Mouse (Mus musculus) hindbrain, embryonic 12.5 days (tissue): ENCODE results near the gene Ermap. TPM values are rescaled to one million over a fixed set of nuclear protein-coding genes. Genes with fewer than 3 reads are reported as not detected.

Source experiments
- ATAC-seq: fragments of 200-750 bp; cut with Nextera tagmentation; 2 replicates; pipeline ENCODE4 v1.8.0; 2017; ENCODE audit warnings: moderate TSS enrichment; ENCODE audit not compliant: low FRiP score
- H3K27ac ChIP-seq: fragments of 300-500 bp; sonication (generic); 2 replicates; pipeline ENCODE4 v1.5.1; 2016; ENCODE audit warnings: mild to moderate bottlenecking
- H3K27me3 ChIP-seq: fragments of 300-500 bp; sonication (generic); 2 replicates; pipeline ENCODE4 v1.6.1; 2016; ENCODE audit warnings: mild to moderate bottlenecking
- H3K36me3 ChIP-seq: fragments of 300-500 bp; sonication (generic); 2 replicates; pipeline ENCODE4 v1.6.1; 2016; ENCODE audit warnings: mild to moderate bottlenecking
- H3K4me1 ChIP-seq: fragments of 300-500 bp; sonication (generic); 2 replicates; pipeline ENCODE4 v1.6.1; 2016
- H3K4me2 ChIP-seq: fragments of 300-500 bp; sonication (generic); replicated peaks from 2 replicates; pipeline ENCODE4 v1.6.1; 2016; ENCODE audit warnings: mild to moderate bottlenecking
- H3K4me3 ChIP-seq: fragments of 300-500 bp; sonication (generic); 2 replicates; pipeline ENCODE4 v1.5.1; 2016; ENCODE audit warnings: mild to moderate bottlenecking
- H3K9ac ChIP-seq: fragments of 300-500 bp; sonication (generic); 2 replicates; pipeline ENCODE4 v1.6.1; 2016; ENCODE audit warnings: mild to moderate bottlenecking, moderate library complexity
- H3K9me3 ChIP-seq: fragments of 300-500 bp; sonication (generic); replicated peaks from 2 replicates; pipeline ENCODE4 v1.6.1; 2016; ENCODE audit warnings: mild to moderate bottlenecking
- WGBS: fragments of 180-500 bp; shearing (Covaris S2); methylation state at CpG from one replicate; pipeline ENCODE4 v1.1.7; 2016; 5-methylcytosine and 5-hydroxymethylcytosine counted together
- polyA plus RNA-seq: library from polyadenylated mRNA; unstranded; fragments of >200 nt; fragmentation: Nextera tagmentation; extraction: Ambion mirVana; gene quantifications from 2 replicates; pipeline ENCODE4 v1.2.1, GENCODE M21; 2016

The Ermap gene
- polyA plus RNA-seq, result 7.4 and 7.9 TPM in 2 replicates

DNA sequence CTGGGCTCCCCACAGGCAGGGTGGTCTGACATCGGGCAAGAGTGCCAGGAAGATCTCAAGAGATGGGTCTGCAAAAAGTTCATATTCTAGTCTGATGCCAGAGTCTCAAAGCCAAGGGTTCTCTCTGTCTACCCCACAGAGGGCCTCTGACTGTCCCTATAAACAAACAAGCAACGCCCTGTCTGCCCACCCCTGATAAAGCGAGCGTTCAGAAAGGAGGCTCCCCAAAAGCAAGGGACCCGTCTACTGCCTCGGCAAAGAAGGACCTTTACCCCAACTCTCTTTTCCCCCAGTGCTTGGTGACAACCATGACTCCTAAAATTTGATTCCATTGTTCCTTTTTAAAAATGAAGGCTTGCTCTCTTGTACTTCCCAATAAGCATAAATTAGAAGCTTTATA lies at the start of gene Ermap:
Gene Ermap, minus strand, starts transcription at position 148 of the 400 bp plus-strand sequence.
- Histone ChIP-seq H3K27ac (no peak within 1 kb of the TSS), H3K9me3 (no peaks in the 10 kb centered on the region), H3K36me3 (no peaks in the 10 kb centered on the region), H3K9ac (no peak within 1 kb of the TSS), H3K4me2 (no peak within 1 kb of the TSS), H3K4me1 (no peaks in the 10 kb centered on the region), H3K4me3 (no peak within 1 kb of the TSS), H3K27me3 (no peaks in the 10 kb centered on the region)
- WGBS, result 54% methylated on average over 6 of the region's 6 CpGs
- ATAC-seq, result no peak

DNA sequence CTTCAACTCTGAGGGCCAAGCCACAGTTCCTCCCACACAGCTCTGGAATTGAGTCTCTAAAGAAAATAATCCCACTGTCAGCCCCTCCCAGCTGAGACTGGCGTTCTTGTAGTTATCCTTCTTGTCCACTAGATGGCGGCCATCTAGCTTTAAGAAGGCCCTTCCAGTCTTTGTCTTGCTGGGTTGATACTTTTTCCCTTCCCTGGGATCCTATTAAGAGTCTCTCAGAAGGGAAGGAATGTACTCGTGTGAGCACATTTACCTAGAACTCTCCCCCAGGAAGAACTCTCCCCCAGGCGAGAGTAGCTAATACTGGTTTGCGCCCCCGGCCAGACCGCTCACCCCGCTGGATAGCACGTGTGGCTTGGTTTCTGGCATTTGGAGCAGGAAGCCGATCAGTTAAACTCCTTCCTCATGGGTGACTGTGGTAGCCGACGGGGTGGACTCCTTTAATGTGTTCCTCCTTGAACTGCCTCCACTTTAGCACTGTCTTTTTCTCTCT lies 49.4 kb upstream of the Ermap start:
- peak; percentile 44 for ATAC-seq
- peak overlapping the region; percentile 73; the same call in 1 of the 2 replicates for H3K27ac ChIP-seq
- H3K9me3 ChIP-seq, result no peaks in the 10 kb centered on the region
- H3K9ac ChIP-seq, result peak overlapping the region; percentile 18; the same call in 1 of the 2 replicates
- WGBS, result 46% methylated on average over 12 of the region's 12 CpGs
- peaks cover 37% of the 10 kb centered on the region for H3K36me3 ChIP-seq
- H3K4me3 ChIP-seq, result no peak overlapping the region
- H3K4me2 ChIP-seq, result peak overlapping the region; percentile 13; the same call in 1 of the 2 replicates
- no peaks in the 10 kb centered on the region for H3K27me3 ChIP-seq
- H3K4me1 ChIP-seq, result peaks cover 6% of the 10 kb centered on the region; the same call in 1 of the 2 replicates

DNA sequence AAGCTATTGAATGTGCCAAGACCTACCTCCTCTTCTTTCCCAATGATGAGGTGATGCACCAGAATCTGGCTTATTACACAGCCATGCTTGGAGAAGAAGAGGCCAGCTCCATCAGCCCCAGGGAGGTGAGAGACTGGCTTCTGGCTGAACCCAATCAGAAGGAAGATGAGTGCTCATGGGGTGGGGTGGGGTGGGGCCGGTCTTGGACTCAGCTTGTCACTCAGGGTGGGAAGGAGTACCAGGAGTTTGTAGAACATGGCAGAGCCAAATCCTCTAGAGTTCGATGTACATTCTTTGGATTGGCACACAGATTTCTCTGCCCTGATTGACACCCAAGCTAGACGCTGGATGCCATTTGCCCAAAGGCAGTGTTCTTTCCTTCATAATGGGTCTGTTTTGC lies 48.9 kb upstream of the Ermap start:
- 85% methylated on average over 3 of the region's 3 CpGs for WGBS
- Histone ChIP-seq H3K4me1 (peaks cover 10% of the 10 kb centered on the region; the same call in 1 of the 2 replicates), H3K4me3 (no peak overlapping the region), H3K9me3 (no peaks in the 10 kb centered on the region), H3K27me3 (no peaks in the 10 kb centered on the region), H3K4me2 (no peak overlapping the region), H3K27ac (no peak overlapping the region), H3K9ac (no peak overlapping the region), H3K36me3 (peaks cover 31% of the 10 kb centered on the region)
- ATAC-seq, result peak; percentile 33; the same call in 1 of the 2 replicates

DNA sequence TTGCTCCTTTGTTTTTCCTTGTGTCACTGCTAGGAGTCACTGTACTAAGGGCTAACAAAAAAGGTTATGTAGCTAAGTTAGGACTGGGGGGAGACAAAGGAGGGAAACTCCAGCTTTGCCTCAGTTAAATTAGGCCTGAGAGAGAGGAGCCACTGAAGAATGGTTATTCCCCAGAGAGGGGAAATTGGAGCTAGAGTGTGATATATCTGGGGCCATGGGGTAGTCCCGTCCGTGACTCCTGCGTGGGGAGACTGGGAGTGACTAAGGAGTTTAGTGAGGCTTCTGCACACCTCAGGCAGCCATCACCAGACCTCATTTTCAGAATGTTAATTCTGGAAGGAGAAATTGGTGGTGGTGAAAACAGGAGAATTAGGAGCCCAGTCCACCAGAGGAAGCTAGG lies 44.5 kb upstream of the Ermap start:
- H3K4me3 ChIP-seq, result peak overlapping the region; percentile 92
- WGBS, result 62% methylated on average over 3 of the region's 3 CpGs
- H3K27ac ChIP-seq, result no peak overlapping the region
- no peaks in the 10 kb centered on the region for H3K9me3 ChIP-seq
- ATAC-seq, result no peak
- H3K9ac ChIP-seq, result peak overlapping the region; percentile 84; the same call in 1 of the 2 replicates
- no peaks in the 10 kb centered on the region for H3K27me3 ChIP-seq
- peaks cover 5% of the 10 kb centered on the region for H3K36me3 ChIP-seq
- H3K4me1 ChIP-seq, result peaks cover 16% of the 10 kb centered on the region
- peak overlapping the region; percentile 98 for H3K4me2 ChIP-seq

DNA sequence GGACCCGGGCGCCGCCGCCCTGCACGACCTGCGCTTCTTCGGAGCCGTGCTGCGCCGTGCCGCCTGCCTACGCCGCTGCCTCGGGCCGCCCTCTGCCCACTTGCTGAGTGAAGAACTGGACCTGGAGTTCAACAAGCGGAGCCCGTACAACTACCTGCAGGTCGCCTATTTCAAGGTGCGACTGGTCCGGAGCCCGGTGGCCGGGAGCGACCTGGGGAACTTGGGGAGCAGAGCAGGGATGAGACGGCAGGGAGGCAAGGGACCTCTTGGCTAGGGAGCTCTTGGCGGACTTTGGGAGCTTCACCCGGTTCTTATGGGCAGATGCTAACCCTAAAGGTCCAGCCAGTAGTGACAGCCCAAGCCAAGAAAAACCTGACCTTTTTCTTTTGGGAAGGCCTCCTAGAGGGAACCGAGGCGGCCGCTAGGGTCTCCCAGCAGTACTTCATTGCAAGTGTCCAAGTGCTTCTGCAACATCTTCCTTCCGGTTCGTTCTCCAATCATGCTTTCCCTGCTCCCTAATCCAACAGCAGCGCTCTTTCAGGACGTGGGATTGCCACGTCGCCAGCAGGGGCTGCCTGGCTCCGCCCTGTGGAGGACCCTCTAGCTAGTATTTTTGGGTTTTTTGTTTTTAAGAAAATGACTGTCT lies 43.6 kb upstream of the Ermap start:
- H3K27me3 ChIP-seq, result no peaks in the 10 kb centered on the region
- peaks cover 8% of the 10 kb centered on the region for H3K36me3 ChIP-seq
- WGBS, result under 1% methylated on average over 36 of the region's 36 CpGs
- H3K4me3 ChIP-seq, result peak overlapping the region; percentile 92
- peak overlapping the region; percentile 98 for H3K4me2 ChIP-seq
- peak overlapping the region; percentile 55; the same call in 1 of the 2 replicates for H3K27ac ChIP-seq
- peak; percentile 56; the same call in 1 of the 2 replicates for ATAC-seq
- peaks cover 15% of the 10 kb centered on the region for H3K4me1 ChIP-seq
- no peaks in the 10 kb centered on the region for H3K9me3 ChIP-seq
- H3K9ac ChIP-seq, result peak overlapping the region; percentile 84

DNA sequence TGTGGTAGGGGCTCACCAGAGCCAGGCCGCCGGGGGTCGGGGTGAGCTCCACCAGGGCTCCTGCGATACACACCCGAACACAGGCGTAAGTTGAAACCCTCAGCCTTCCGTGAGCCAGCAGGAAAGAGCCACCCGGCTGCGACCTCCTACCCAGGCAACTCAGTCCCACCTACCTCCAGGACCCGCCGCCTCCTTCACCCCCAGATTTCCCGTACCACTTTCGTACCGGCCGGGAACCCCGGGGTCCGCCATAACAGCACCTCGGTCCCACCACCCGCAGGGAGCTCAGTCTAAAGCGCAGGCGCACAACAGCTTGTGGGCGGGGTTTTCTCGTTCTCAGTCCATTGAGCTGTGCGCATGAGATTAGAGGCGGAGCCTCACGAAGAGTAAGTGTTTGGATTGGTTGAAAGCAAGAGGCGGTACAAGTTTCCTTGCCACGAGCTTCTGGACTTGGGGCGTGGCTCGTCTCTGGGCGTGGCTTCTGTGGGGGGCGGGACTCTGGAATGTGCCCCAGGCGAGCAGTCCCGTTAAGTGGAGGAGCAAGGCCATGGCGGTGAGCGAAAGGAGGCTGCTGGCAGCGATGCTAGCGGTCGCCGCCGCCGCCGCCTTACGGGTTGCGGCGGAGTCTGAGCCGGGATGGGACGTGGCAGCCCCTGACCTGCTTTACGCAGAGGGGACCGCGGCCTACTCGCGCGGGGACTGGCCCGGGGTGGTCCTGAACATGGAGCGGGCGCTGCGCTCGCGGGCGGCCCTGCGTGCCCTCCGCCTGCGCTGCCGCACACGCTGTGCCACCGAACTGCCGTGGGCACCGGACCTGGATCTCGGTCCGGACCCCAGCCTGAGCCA lies 42.8 kb upstream of the Ermap start, which contains the start of the genes AU022252 and P3h1:
Gene AU022252, minus strand, starts transcription at position 303 of the 846 bp plus-strand sequence.
Gene P3h1, plus strand, starts transcription at position 506 of the 846 bp plus-strand sequence.
- Histone ChIP-seq H3K9me3 (no peaks in the 10 kb centered on the region), H3K36me3 (peaks cover 12% of the 10 kb centered on the region), H3K4me1 (peaks cover 15% of the 10 kb centered on the region), H3K9ac (peak within 1 kb of the TSS; percentile 84), H3K27ac (peak within 1 kb of the TSS; percentile 55), H3K4me2 (peak within 1 kb of the TSS; percentile 98), H3K4me3 (peak within 1 kb of the TSS; percentile 92), H3K27me3 (no peaks in the 10 kb centered on the region)
- WGBS, result 1% methylated on average over 71 of the region's 71 CpGs
- ATAC-seq, result peak; percentile 97

DNA sequence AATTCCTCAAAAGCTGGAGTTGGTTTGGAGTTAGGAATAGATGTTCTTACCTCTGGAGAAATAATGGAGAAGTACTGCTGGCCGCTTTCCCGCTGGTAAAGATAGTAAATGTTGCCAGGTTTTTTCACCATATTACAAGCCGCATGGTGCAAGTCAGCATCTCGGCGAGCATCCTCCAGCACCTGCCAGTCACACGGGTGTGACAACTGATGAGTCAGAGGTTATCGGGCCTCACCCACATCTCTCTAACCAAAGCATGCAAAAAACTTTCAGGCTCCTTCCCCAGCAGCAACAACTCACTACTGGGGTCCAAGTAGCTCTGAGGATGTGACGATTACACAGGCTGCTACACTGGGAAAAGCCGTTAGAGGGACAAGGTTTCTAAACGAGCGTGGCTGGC lies 36.9 kb upstream of the Ermap start:
- Histone ChIP-seq H3K4me2 (no peak overlapping the region), H3K27ac (no peak overlapping the region), H3K4me3 (no peak overlapping the region), H3K9me3 (no peaks in the 10 kb centered on the region), H3K9ac (no peak overlapping the region), H3K27me3 (no peaks in the 10 kb centered on the region), H3K4me1 (peaks cover 5% of the 10 kb centered on the region), H3K36me3 (peaks cover 49% of the 10 kb centered on the region)
- ATAC-seq, result no peak
- 94% methylated on average over 11 of the region's 11 CpGs for WGBS

DNA sequence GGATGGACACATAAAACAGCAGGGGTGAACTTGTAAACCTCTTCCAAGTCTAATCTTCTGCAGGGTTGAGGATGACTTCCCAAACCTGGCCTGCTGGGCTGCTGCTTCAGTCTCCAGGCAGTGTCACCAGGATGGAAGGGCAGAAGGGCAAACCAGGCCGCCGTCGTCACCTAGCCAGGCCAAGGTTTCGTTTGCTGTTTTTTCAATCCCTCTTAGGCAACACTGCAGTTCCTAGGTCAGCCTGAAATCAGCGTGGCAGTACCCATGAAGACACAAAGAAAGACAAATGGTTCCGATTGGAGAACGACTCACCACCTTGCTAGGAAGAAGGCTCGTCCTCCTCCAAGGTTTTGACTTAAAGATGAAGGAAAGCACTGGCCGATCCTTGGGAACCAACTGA lies 35.9 kb upstream of the Ermap start:
- no peak for ATAC-seq
- WGBS, result 92% methylated on average over 9 of the region's 9 CpGs
- no peak overlapping the region for H3K4me3 ChIP-seq
- no peak overlapping the region for H3K9ac ChIP-seq
- H3K27me3 ChIP-seq, result no peaks in the 10 kb centered on the region
- H3K4me1 ChIP-seq, result no peaks in the 10 kb centered on the region
- no peak overlapping the region for H3K4me2 ChIP-seq
- H3K36me3 ChIP-seq, result peaks cover 49% of the 10 kb centered on the region
- H3K9me3 ChIP-seq, result no peaks in the 10 kb centered on the region
- H3K27ac ChIP-seq, result no peak overlapping the region

DNA sequence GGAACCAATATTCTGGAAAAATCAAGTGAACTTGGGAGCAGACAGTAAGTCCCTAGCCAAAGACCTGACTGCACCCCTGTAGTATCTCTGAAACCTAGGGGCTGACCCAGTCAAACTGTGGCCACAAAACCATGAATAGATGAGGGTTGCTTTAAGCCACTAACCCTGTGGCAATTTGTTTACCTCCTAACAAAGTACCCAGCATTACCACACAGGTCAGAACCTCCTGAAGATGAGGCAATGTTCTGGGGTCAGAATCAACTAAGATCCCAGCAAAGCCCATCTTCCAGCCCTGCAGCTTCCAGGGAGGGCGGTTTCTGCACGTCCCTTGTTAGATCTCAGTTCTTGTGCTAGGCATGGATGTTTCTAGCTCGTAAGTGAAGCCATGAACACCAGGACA lies 34.7 kb upstream of the Ermap start:
- ATAC-seq, result no peak
- no peak overlapping the region for H3K9ac ChIP-seq

DNA sequence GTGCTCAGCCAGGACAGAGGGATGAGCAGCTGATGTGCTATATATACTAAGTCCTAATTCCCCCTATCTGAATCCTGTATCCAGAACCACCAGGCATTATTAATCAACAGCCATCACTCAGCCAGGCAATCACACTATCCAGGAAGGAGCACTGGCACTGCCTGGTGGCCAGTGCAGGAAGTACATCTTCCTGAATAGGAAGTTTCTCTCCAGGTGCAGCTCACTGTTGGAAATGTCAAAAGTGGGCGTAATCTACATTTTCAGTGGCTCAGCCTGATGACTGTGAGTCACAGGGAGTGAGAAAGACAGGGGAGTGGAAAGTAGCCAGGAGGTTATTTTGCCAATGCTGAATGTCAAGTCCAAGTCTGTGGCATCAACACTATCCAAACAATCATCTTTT lies 33.9 kb upstream of the Ermap start:
- H3K4me2 ChIP-seq, result no peak overlapping the region
- H3K36me3 ChIP-seq, result peaks cover 48% of the 10 kb centered on the region
- H3K27me3 ChIP-seq, result no peaks in the 10 kb centered on the region
- no peak overlapping the region for H3K9ac ChIP-seq
- 90% methylated on average over 1 of the region's 1 CpGs for WGBS
- H3K9me3 ChIP-seq, result no peaks in the 10 kb centered on the region
- H3K27ac ChIP-seq, result no peak overlapping the region
- H3K4me1 ChIP-seq, result no peaks in the 10 kb centered on the region
- no peak overlapping the region for H3K4me3 ChIP-seq
- no peak for ATAC-seq

More for the DNA sequence above, 34.7 kb upstream of the Ermap start:
- H3K4me1 ChIP-seq, result no peaks in the 10 kb centered on the region
- no peak overlapping the region for H3K4me2 ChIP-seq
- no peaks in the 10 kb centered on the region for H3K9me3 ChIP-seq
- no peaks in the 10 kb centered on the region for H3K27me3 ChIP-seq
- no peak overlapping the region for H3K4me3 ChIP-seq
- 93% methylated on average over 3 of the region's 3 CpGs for WGBS
- peaks cover 49% of the 10 kb centered on the region for H3K36me3 ChIP-seq
- H3K27ac ChIP-seq, result no peak overlapping the region

DNA sequence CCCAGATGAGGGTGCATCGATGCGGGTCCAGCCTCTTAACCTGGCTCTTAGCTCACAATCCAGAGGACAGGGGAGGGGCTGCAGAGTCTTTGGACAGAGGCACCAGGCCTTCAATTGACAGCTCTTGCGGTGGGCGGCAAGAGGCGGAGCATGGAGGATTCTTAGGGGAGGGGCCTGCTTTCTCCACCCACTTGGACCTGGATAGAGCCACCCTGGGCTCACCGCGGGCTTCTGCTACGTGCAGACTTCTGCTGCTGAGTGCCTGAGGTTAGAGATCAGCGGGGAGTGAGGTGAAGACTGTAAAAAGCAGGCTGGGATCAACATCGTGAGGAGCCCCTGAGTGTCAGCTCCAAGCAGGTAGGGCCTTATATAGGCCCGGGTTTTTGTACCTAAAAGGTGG lies 28.4 kb upstream of the Ermap start, which contains the start of gene Tmem269:
Gene Tmem269, minus strand, starts transcription at position 49 of the 400 bp plus-strand sequence.
- H3K9me3 ChIP-seq, result no peaks in the 10 kb centered on the region
- no peak within 1 kb of the TSS for H3K4me2 ChIP-seq
- no peak for ATAC-seq

DNA sequence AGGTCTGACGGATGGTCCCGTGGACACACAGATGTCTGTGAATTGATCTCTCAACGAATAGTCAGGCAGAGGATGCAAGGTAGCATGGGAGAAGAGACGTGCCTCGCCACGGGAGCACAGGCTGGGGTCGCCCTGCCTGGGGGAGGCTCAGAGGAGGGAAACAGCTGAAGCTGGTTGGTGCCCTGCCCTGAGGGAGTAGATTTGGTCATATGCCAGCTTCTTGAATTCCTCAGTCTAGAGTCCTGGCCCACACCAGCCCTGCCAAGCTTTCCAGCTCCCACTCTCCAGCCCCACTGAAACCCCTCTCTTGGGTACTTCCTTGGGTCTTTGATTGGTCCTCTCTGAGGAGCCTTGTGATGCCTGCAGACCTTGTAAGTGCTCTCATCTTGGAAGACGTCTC lies 26.9 kb upstream of the Ermap start:
- Histone ChIP-seq H3K27ac (no peak overlapping the region), H3K36me3 (no peaks in the 10 kb centered on the region), H3K27me3 (no peaks in the 10 kb centered on the region), H3K9me3 (no peaks in the 10 kb centered on the region), H3K4me3 (no peak overlapping the region), H3K4me2 (no peak overlapping the region), H3K9ac (no peak overlapping the region), H3K4me1 (peaks cover 5% of the 10 kb centered on the region; the same call in 1 of the 2 replicates)
- ATAC-seq, result no peak
- 83% methylated on average over 8 of the region's 8 CpGs for WGBS

More for the DNA sequence above, 28.4 kb upstream of the Ermap start, which contains the start of gene Tmem269:
- Histone ChIP-seq H3K27ac (no peak within 1 kb of the TSS), H3K36me3 (peaks cover 6% of the 10 kb centered on the region), H3K4me1 (peaks cover 5% of the 10 kb centered on the region; the same call in 1 of the 2 replicates), H3K9ac (0 out of 2 replicates have a peak within 1 kb of the TSS, but pooled peaks have one; percentile 13), H3K27me3 (no peaks in the 10 kb centered on the region), H3K4me3 (no peak within 1 kb of the TSS)
- 9% methylated on average over 11 of the region's 11 CpGs for WGBS
